Mouse (Mus musculus) intestine, embryonic 14.5 days (tissue): Measurements from ENCODE around the gene Grpr. TPM values are rescaled to one million over a fixed set of nuclear protein-coding genes. Genes with fewer than 3 reads are reported as not detected.

Experiments used
- ATAC-seq: fragments of 200-750 bp; cut with Nextera tagmentation; replicated peaks from 2 replicates; pipeline ENCODE4 v1.8.0; 2017; ENCODE audit warnings: low read depth, moderate number of reproducible peaks, moderate TSS enrichment, moderate library complexity; ENCODE audit not compliant: low FRiP score, low TSS enrichment
- DNase-seq: peaks from one replicate; pipeline ENCODE4 v3.0.0-alpha.2; 2018; ENCODE audit warnings: low spot score
- H3K27ac ChIP-seq: fragments of 300-500 bp; sonication (generic); 2 replicates; pipeline ENCODE4 v1.5.1; 2014; ENCODE audit warnings: low read depth, mild to moderate bottlenecking, control low read depth
- H3K27me3 ChIP-seq: fragments of 300-500 bp; sonication (generic); replicated peaks from 2 replicates; pipeline ENCODE4 v1.6.1; 2014; ENCODE audit warnings: low read length, control low read depth; ENCODE audit not compliant: control insufficient read depth, insufficient read depth
- H3K36me3 ChIP-seq: fragments of 300-500 bp; sonication (generic); 2 replicates; pipeline ENCODE4 v1.6.1; 2014; ENCODE audit warnings: low read length, control low read depth; ENCODE audit not compliant: control insufficient read depth, insufficient read depth
- H3K4me1 ChIP-seq: fragments of 300-500 bp; sonication (generic); replicated peaks from 2 replicates; pipeline ENCODE4 v1.6.1; 2014; ENCODE audit warnings: low read length, control low read depth, mixed read lengths; ENCODE audit not compliant: control insufficient read depth, insufficient read depth
- H3K4me2 ChIP-seq: fragments of 300-500 bp; sonication (generic); 2 replicates; pipeline ENCODE4 v1.6.1; 2014; ENCODE audit warnings: low read length
- H3K4me3 ChIP-seq: fragments of 300-500 bp; sonication (generic); 2 replicates; pipeline ENCODE4 v1.5.1; 2014; ENCODE audit warnings: low read depth, low read length, control low read depth, mixed read lengths
- H3K9ac ChIP-seq: fragments of 300-500 bp; sonication (generic); 2 replicates; pipeline ENCODE4 v1.6.1; 2014; ENCODE audit warnings: mild to moderate bottlenecking, low read length
- H3K9me3 ChIP-seq: fragments of 300-500 bp; sonication (generic); 2 replicates; pipeline ENCODE4 v1.6.1; 2016; ENCODE audit warnings: low read length, control low read depth; ENCODE audit not compliant: control insufficient read depth
- WGBS: fragments of 180-500 bp; shearing (Covaris S2); extraction: QIAGEN DNeasy Blood & Tissue Kit; methylation state at CpG from one replicate; pipeline ENCODE4 v1.1.7; 2014; 5-methylcytosine and 5-hydroxymethylcytosine counted together
- polyA plus RNA-seq: library from polyadenylated mRNA; unstranded; fragments of >200 nt; fragmentation: Nextera tagmentation; extraction: Ambion mirVana; gene quantifications from 2 replicates; pipeline ENCODE4 v1.2.1, GENCODE M21; 2014

The Grpr gene
- 0.70 and 0.78 TPM in 2 replicates for polyA plus RNA-seq

DNA sequence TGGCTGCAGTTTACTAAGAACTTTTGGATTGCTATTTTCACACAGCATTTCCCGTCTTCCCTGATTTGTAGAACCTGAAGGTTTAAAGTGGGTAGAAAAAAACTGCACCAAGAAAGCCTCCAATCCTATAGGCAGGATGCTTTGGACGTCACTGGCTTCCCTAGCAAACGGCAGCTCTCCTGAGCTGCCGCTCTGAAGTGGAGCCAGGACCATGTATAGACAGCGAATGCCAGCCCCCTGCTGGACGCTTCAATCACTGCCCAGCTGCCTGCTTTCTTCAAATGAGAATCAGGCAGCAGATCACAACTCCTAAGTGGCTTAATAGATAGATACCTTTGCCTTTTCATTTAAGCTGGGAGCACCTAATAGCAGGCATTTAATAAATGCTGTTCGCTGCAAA is at the start of gene Grpr:
TSS of gene Grpr (minus strand) at position 12 of the 400 bp plus-strand sequence.
- Histone ChIP-seq H3K36me3 (no peaks in the 10 kb centered on the region), H3K27ac (no peak within 1 kb of the TSS), H3K4me3 (no peak within 1 kb of the TSS), H3K4me2 (no peak within 1 kb of the TSS), H3K27me3 (0 out of 2 replicates have a peak, but pooled peaks cover 9% of the 10 kb centered on the region), H3K9ac (no peak within 1 kb of the TSS), H3K9me3 (no peaks in the 10 kb centered on the region), H3K4me1 (no peaks in the 10 kb centered on the region)
- WGBS = 20% methylated on average over 7 of the region's 7 CpGs
- ATAC-seq (peak; percentile 85; the same call in 1 of the 2 replicates), DNase-seq (peak; percentile 67)

DNA sequence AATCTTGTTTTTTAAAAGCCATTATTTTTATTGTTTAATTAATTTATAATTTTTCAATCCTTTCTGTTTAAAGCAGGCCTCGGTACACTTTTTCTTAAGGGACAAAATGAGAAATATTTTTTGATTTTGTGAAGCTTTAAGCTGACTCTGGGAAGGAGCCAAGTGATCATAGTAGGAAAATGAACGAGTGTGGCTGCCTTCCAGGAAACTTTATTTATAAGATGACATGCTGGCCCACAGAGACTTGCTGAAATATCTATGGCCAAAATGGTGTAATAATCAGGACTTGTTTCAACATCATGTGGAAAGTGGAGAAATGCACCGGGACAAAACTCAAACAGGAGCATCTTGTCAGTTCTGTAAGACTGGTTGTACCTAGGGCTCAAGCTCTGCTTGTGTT is 11.0 kb upstream of the Grpr start:
- H3K27me3 ChIP-seq = no peaks in the 10 kb centered on the region
- H3K4me2 ChIP-seq = no peak overlapping the region
- WGBS = 77% methylated on average over 3 of the region's 3 CpGs
- H3K9ac ChIP-seq = no peak overlapping the region
- no peak overlapping the region for H3K4me3 ChIP-seq
- no peak for ATAC-seq
- H3K4me1 ChIP-seq = no peaks in the 10 kb centered on the region
- H3K27ac ChIP-seq = no peak overlapping the region
- no peaks in the 10 kb centered on the region for H3K36me3 ChIP-seq
- DNase-seq = no peak
- H3K9me3 ChIP-seq = no peaks in the 10 kb centered on the region

DNA sequence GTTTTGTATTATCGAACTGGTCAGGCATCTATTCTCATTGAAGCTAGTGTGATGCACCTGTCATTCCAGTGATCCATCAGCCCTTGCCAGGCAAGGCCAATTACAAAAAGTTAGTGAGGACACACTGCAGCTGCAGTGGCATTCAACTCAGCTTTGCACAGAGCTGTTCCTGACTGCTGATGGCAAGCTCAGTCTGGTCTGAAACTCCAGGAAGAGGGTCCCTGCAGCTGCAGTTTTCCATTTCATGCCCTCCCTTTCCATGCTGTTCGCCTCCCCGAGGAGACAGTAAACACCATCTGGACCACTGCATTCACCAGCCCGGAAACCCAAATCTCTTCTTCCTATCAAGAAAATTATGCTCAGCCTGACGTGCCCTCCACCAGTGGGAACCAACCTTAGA is 2.4 kb downstream of the Grpr start:
- Histone ChIP-seq H3K9ac (no peak overlapping the region), H3K36me3 (no peaks in the 10 kb centered on the region), H3K4me2 (no peak overlapping the region), H3K4me1 (no peaks in the 10 kb centered on the region), H3K4me3 (no peak overlapping the region), H3K27me3 (0 out of 2 replicates have a peak, but pooled peaks cover 9% of the 10 kb centered on the region), H3K9me3 (no peaks in the 10 kb centered on the region), H3K27ac (no peak overlapping the region)
- ATAC-seq = no peak
- 77% methylated on average over 5 of the region's 5 CpGs for WGBS
- no peak for DNase-seq

DNA sequence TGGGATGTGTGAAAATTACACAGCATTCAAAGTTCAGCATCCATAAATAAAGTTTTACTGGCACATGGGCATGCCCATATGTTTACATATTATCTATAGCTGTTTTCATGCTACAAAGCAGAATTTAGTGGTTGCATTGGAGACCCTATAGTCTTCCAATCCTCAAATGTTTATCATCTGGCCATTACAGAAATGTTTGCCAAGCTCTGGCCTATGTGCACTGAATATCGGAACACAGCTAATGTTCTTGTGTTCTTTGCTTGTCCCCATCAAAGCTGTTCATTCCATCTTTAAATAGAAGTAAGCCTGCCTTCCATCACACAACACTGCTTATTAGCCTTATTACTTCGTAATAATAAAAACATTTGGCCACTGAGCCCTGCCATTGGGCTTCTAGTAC is 16.6 kb downstream of the Grpr start:
- H3K27me3 ChIP-seq = peaks cover 3% of the 10 kb centered on the region; the same call in 1 of the 2 replicates
- no peak overlapping the region for H3K4me3 ChIP-seq
- no peak for ATAC-seq
- no peak overlapping the region for H3K9ac ChIP-seq
- 73% methylated on average over 2 of the region's 2 CpGs for WGBS
- H3K4me1 ChIP-seq = no peaks in the 10 kb centered on the region
- no peak overlapping the region for H3K27ac ChIP-seq
- no peak for DNase-seq
- no peak overlapping the region for H3K4me2 ChIP-seq
- H3K9me3 ChIP-seq = no peaks in the 10 kb centered on the region
- H3K36me3 ChIP-seq = no peaks in the 10 kb centered on the region

DNA sequence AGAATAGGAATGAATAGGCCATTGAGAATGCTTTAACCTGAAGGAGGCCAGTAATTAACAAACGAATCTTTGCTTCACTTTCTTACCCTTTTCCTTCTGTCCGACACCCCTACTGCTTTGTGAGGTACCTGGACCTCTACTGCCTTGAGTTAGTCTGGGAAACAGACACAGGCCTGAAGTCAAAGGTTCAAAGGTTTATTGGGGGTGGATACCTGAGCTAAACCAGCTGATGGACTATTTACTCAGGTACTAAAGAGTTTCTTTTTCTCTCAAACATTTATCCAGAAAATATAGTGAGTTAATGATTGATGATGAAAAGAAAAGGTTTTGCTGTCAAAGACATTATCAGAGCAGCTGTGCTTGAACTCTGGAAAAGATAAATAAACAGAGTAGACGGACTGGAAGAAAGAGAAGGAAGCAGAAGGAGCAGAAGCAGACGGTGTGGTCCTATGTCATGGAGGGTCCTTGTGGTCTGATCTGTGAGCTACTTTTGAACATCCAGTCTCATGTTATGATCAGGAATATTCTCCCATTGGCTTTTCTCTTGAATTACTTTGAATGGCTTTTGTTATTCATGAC is 30.4 kb downstream of the Grpr start:
- H3K36me3 ChIP-seq = no peaks in the 10 kb centered on the region
- DNase-seq (no peak), ATAC-seq (no peak)
- H3K9ac ChIP-seq = no peak overlapping the region
- no peak overlapping the region for H3K4me2 ChIP-seq
- no peaks in the 10 kb centered on the region for H3K27me3 ChIP-seq
- 53% methylated on average over 4 of the region's 4 CpGs for WGBS
- H3K27ac ChIP-seq = no peak overlapping the region
- H3K9me3 ChIP-seq = no peaks in the 10 kb centered on the region
- no peaks in the 10 kb centered on the region for H3K4me1 ChIP-seq
- no peak overlapping the region for H3K4me3 ChIP-seq

DNA sequence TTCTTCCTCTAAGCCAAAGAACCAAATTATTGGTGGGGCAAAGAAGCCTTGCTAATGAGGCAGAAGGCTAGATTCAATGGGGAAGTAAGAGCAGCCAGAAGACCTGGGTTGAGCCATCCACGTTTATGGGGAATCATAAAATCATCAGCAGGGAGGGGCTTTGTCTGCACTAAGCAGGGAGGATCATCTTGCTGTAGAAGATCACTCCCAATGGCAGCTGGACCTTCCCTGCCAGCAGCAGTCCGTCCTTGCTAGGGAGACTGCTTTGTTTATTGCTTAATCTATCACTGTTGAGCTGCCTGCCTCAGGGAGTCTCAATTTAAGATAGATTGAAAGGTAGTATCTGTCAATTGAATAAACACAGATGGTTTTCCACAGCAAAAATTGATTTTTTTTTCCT is 37.7 kb downstream of the Grpr start:
- ATAC-seq (no peak), DNase-seq (no peak)
- H3K4me2 ChIP-seq = no peak overlapping the region
- H3K36me3 ChIP-seq = no peaks in the 10 kb centered on the region
- H3K9me3 ChIP-seq = no peaks in the 10 kb centered on the region
- no peak overlapping the region for H3K4me3 ChIP-seq
- H3K9ac ChIP-seq = no peak overlapping the region
- no peaks in the 10 kb centered on the region for H3K4me1 ChIP-seq
- H3K27ac ChIP-seq = no peak overlapping the region
- peaks cover 17% of the 10 kb centered on the region; the same call in 1 of the 2 replicates for H3K27me3 ChIP-seq
- 23% methylated on average over 2 of the region's 2 CpGs for WGBS

DNA sequence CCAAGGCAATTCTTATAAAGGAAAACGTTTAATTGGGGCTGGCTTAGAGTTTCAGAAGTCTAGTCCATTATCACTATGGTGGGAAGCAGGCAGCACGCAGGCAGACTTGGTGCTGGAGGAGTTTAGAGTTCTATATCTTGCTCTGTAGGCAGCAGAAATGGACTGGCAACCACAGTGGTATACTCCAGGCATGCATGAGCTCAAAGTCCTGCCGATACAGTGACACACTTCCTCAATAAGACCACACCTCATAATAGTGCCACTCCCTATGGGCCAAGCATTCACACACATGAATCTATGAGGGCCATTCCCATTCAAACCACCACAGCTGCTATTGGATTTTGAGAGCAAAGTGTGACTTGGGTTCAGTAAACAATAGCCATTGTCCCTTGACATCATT is 47.4 kb downstream of the Grpr start:
- H3K4me1 ChIP-seq = no peaks in the 10 kb centered on the region
- ATAC-seq (no peak), DNase-seq (no peak)
- WGBS = 77% methylated on average over 3 of the region's 3 CpGs
- H3K27me3 ChIP-seq = 0 out of 2 replicates have a peak, but pooled peaks cover 4% of the 10 kb centered on the region
- no peak overlapping the region for H3K4me2 ChIP-seq
- no peak overlapping the region for H3K4me3 ChIP-seq
- H3K27ac ChIP-seq = no peak overlapping the region
- H3K9me3 ChIP-seq = no peaks in the 10 kb centered on the region
- H3K9ac ChIP-seq = no peak overlapping the region
- H3K36me3 ChIP-seq = no peaks in the 10 kb centered on the region

Other genes starting within 250 kb of the Grpr start
- 0.20 TPM in 1 of 2 replicates, not detected in the other for gene Rnf138rt1, start 211.7 kb upstream of the Grpr start, polyA plus RNA-seq